Mouse (Mus musculus) CH12.LX (cell line): ENCODE measurements around the gene Amhr2. TPM values are rescaled to one million over a fixed set of nuclear protein-coding genes. Genes with fewer than 3 reads are reported as not detected.
A peak's percentile ranks its signal among the peaks of the same experiment; 100 is the strongest.

ENCODE experiments used
- DNase-seq: peaks from one replicate; pipeline ENCODE4 v3.0.0-alpha.2; 2013; ENCODE audit errors: extremely low read depth
- H3K27ac ChIP-seq: 2 replicates; pipeline ENCODE4 v1.5.1; 2012; ENCODE audit warnings: low read depth, mild to moderate bottlenecking, control low read depth, moderate library complexity; ENCODE audit not compliant: insufficient read depth
- H3K27me3 ChIP-seq: replicated peaks from 2 replicates; pipeline ENCODE3; 2012; ENCODE audit warnings: inconsistent platforms
- H3K36me3 ChIP-seq, 2 experiments: replicated peaks in 1 of 2; 2 replicates each; pipeline versions ENCODE3 to v1.6.1; 2012; ENCODE audit warnings: inconsistent platforms in 1 of 2, low read length in 1 of 2, mild to moderate bottlenecking in 1 of 2, mixed read lengths in 1 of 2, moderate library complexity in 1 of 2; ENCODE audit not compliant: control insufficient read depth in 1 of 2, insufficient read depth in 1 of 2
- H3K4me1 ChIP-seq, 2 experiments: 2 replicates each; pipeline ENCODE4 v1.6.1; 2012; ENCODE audit warnings: inconsistent platforms in 1 of 2, moderate library complexity in 1 of 2; ENCODE audit not compliant: insufficient read depth in 2 of 2, control insufficient read depth in 1 of 2
- H3K4me2 ChIP-seq: 2 replicates; pipeline ENCODE4 v1.6.1; 2012; ENCODE audit warnings: low read depth, mild to moderate bottlenecking, control low read depth; ENCODE audit not compliant: poor library complexity, insufficient read depth, severe bottlenecking
- H3K4me3 ChIP-seq, 3 experiments: fragments of 150-350 bp in 1 of 3; sonication (generic) in 1 of 3; replicated peaks in 1 of 3; 2 replicates each; pipeline versions ENCODE3 to v1.5.1; 2011 to 2012; ENCODE audit warnings: low read depth in 2 of 3, low read length in 2 of 3, mild to moderate bottlenecking in 2 of 3, moderate library complexity in 2 of 3, control low read depth in 1 of 3, improper control_type of control experiment in 1 of 3, inconsistent platforms in 1 of 3, mixed read lengths in 1 of 3; ENCODE audit not compliant: poor library complexity in 1 of 3
- H3K79me2 ChIP-seq: replicated peaks from 2 replicates; pipeline ENCODE4 v1.6.1; 2012; ENCODE audit warnings: mild to moderate bottlenecking, moderate library complexity; ENCODE audit not compliant: control insufficient read depth, poor library complexity, insufficient read depth, severe bottlenecking; ENCODE audit errors: extremely low read depth
- H3K9ac ChIP-seq: 2 replicates; pipeline ENCODE4 v1.6.1; 2012; ENCODE audit warnings: low read depth, mild to moderate bottlenecking, control low read depth, moderate library complexity; ENCODE audit not compliant: insufficient read depth
- H3K9me3 ChIP-seq: replicated peaks from 2 replicates; pipeline ENCODE3; 2012; ENCODE audit warnings: low read length, inconsistent platforms, mixed read lengths
- BHLHE40 ChIP-seq: IDR thresholded peaks from 2 replicates; pipeline ENCODE4 v1.6.1; 2011; ENCODE audit warnings: mild to moderate bottlenecking, low read depth, low read length, improper control_type of control experiment
- CHD1 ChIP-seq: IDR thresholded peaks from 2 replicates; pipeline ENCODE4 v1.6.1; 2012; ENCODE audit warnings: low read depth, low read length, improper control_type of control experiment, inconsistent platforms
- CTCF ChIP-seq, 2 experiments: IDR thresholded peaks in 1 of 2; conservative IDR thresholded peaks in 1 of 2; 2 replicates each; pipeline ENCODE4 v1.5.1; 2011 to 2012; ENCODE audit warnings: low read depth in 2 of 2, low read length in 2 of 2, improper control_type of control experiment in 1 of 2, inconsistent platforms in 1 of 2, mild to moderate bottlenecking in 1 of 2, moderate library complexity in 1 of 2
- E2F4 ChIP-seq: IDR thresholded peaks from 2 replicates; pipeline ENCODE4 v1.6.1; 2011; ENCODE audit warnings: low read depth, low read length, improper control_type of control experiment; ENCODE audit not compliant: insufficient replicate concordance
- HCFC1 ChIP-seq: IDR thresholded peaks from 2 replicates; pipeline ENCODE4 v1.6.1; 2012; ENCODE audit warnings: low read depth, mild to moderate bottlenecking, inconsistent platforms, low read length, improper control_type of control experiment
- IRF4 ChIP-seq: IDR thresholded peaks from 2 replicates; pipeline ENCODE4 v1.6.1; 2014; ENCODE audit warnings: low read depth, mild to moderate bottlenecking, inconsistent platforms, low read length, improper control_type of control experiment
- JUN ChIP-seq: IDR thresholded peaks from 2 replicates; pipeline ENCODE4 v1.6.1; 2011; ENCODE audit warnings: low read depth, mild to moderate bottlenecking, low read length, improper control_type of control experiment, moderate library complexity; ENCODE audit not compliant: insufficient read depth
- JUND ChIP-seq: conservative IDR thresholded peaks from 2 replicates; pipeline ENCODE4 v1.6.1; 2011; ENCODE audit warnings: low read depth, low read length, improper control_type of control experiment
- KAT2A ChIP-seq: IDR thresholded peaks from 2 replicates; pipeline ENCODE4 v1.6.1; 2012; ENCODE audit warnings: low read length, improper control_type of control experiment, inconsistent platforms; ENCODE audit not compliant: insufficient replicate concordance
- MAFK ChIP-seq: IDR thresholded peaks from 2 replicates; pipeline ENCODE4 v1.6.1; 2011; ENCODE audit warnings: low read length, improper control_type of control experiment; ENCODE audit not compliant: insufficient replicate concordance
- MAX ChIP-seq: IDR thresholded peaks from 2 replicates; pipeline ENCODE4 v1.6.1; 2011; ENCODE audit warnings: low read length, improper control_type of control experiment
- MAZ ChIP-seq: IDR thresholded peaks from 2 replicates; pipeline ENCODE4 v1.6.1; 2012; ENCODE audit warnings: low read depth, mild to moderate bottlenecking, inconsistent platforms, low read length, improper control_type of control experiment, moderate library complexity
- MEF2A ChIP-seq: IDR thresholded peaks from 2 replicates; pipeline ENCODE4 v1.6.1; 2014; ENCODE audit warnings: low read depth, mild to moderate bottlenecking, inconsistent platforms, low read length, improper control_type of control experiment, borderline replicate concordance
- MXI1 ChIP-seq: IDR thresholded peaks from 2 replicates; pipeline ENCODE4 v1.6.1; 2011; ENCODE audit warnings: mild to moderate bottlenecking, low read depth, low read length, improper control_type of control experiment
- MYC ChIP-seq: IDR thresholded peaks from 2 replicates; pipeline ENCODE4 v1.6.1; 2011; ENCODE audit warnings: low read depth, mild to moderate bottlenecking, improper control_type of control experiment, low read length
- NELFE ChIP-seq: IDR thresholded peaks from 2 replicates; pipeline ENCODE4 v1.6.1; 2011; ENCODE audit warnings: low read depth, low read length, improper control_type of control experiment
- NRF1 ChIP-seq: IDR thresholded peaks from 2 replicates; pipeline ENCODE4 v1.6.1; 2014; ENCODE audit warnings: low read depth, mild to moderate bottlenecking, inconsistent platforms, low read length, improper control_type of control experiment, moderate library complexity
- PAX5 ChIP-seq: IDR thresholded peaks from 2 replicates; pipeline ENCODE4 v1.6.1; 2012; ENCODE audit warnings: low read length, inconsistent platforms, mixed read lengths
- POLR2A ChIP-seq: IDR thresholded peaks from 2 replicates; pipeline ENCODE4 v1.6.1; 2011; ENCODE audit warnings: low read depth, mild to moderate bottlenecking, improper control_type of control experiment, low read length
- POLR2AphosphoS2 ChIP-seq: IDR thresholded peaks from 2 replicates; pipeline ENCODE4 v1.6.1; 2011; ENCODE audit warnings: low read depth, low read length, improper control_type of control experiment
- RAD21 ChIP-seq: IDR thresholded peaks from 2 replicates; pipeline ENCODE4 v1.6.1; 2011; ENCODE audit warnings: low read depth, mild to moderate bottlenecking, low read length, improper control_type of control experiment, moderate library complexity
- RCOR1 ChIP-seq: conservative IDR thresholded peaks from 2 replicates; pipeline ENCODE4 v1.6.1; 2012; ENCODE audit warnings: low read depth, mild to moderate bottlenecking, inconsistent platforms, low read length, improper control_type of control experiment
- SIN3A ChIP-seq: IDR thresholded peaks from 2 replicates; pipeline ENCODE4 v1.6.1; 2012; ENCODE audit warnings: low read length, improper control_type of control experiment, inconsistent platforms
- SMC3 ChIP-seq: IDR thresholded peaks from 2 replicates; pipeline ENCODE4 v1.6.1; 2011; ENCODE audit warnings: low read depth, low read length, improper control_type of control experiment
- TBP ChIP-seq: conservative IDR thresholded peaks from 2 replicates; pipeline ENCODE4 v1.6.1; 2011; ENCODE audit warnings: low read depth, low read length, improper control_type of control experiment
- UBTF ChIP-seq: IDR thresholded peaks from 2 replicates; pipeline ENCODE4 v1.6.1; 2012; ENCODE audit warnings: low read depth, mild to moderate bottlenecking, inconsistent platforms, low read length, improper control_type of control experiment, moderate library complexity
- USF1 ChIP-seq: IDR thresholded peaks from 2 replicates; pipeline ENCODE4 v1.6.1; 2014; ENCODE audit warnings: low read depth, mild to moderate bottlenecking, inconsistent platforms, low read length, improper control_type of control experiment
- ZC3H11A ChIP-seq: IDR thresholded peaks from 2 replicates; pipeline ENCODE4 v1.6.1; 2012; ENCODE audit warnings: low read depth, mild to moderate bottlenecking, inconsistent platforms, low read length, improper control_type of control experiment
- dilution Hi-C: fragments of 300-500 bp; cut with MboI; formaldehyde crosslinking; loops from 2 replicates; pipeline ENCODE4 v1.14.3; 2020; ENCODE audit warnings: low sequenced_read_pairs; ENCODE audit not compliant: extremely low pct_unique_long_range_greater_than_20kb, extremely low pct_ligation_motif_present
- in situ Hi-C: fragments of 300-500 bp; cut with MboI; formaldehyde crosslinking; loops from 3 replicates; pipeline ENCODE4 v1.14.3; 2019; ENCODE audit warnings: low sequenced_read_pairs, low pct_ligation_motif_present, low pct_unique_long_range_greater_than_20kb, mixed read lengths
- polyA plus RNA-seq: library from polyadenylated mRNA; unstranded; fragments of >175 nt; gene quantifications from 2 replicates; pipeline ENCODE4 v1.2.1, GENCODE M21; 2012; ENCODE audit warnings: low read depth; ENCODE audit not compliant: insufficient read length
- total RNA-seq, 2 experiments: library from RNA; depleted of rRNA; stranded (reverse); fragments of 300-350 nt in 1 of 2; fragments of >200 nt in 1 of 2; gene quantifications; 2 replicates each; pipeline ENCODE4 v1.2.3; 2012 to 2014

The Amhr2 gene
- total and polyA plus RNA-seq, 3 experiments, result not detected

- no peaks in the 10 kb centered on the region for H3K27me3 ChIP-seq
- H3K9ac ChIP-seq, result no peak overlapping the region
- no peak overlapping the region for H3K27ac ChIP-seq
- H3K79me2 ChIP-seq, result peaks cover 3% of the 10 kb centered on the region
- no peak overlapping the region for H3K4me3 ChIP-seq
- no peak overlapping the region for H3K4me2 ChIP-seq
- peaks cover 0 to under 1% of the 10 kb centered on the region in 2 experiments for H3K36me3 ChIP-seq
- in situ Hi-C loops, result no loop called here
- dilution Hi-C loops, result no loop called here
- peaks cover 5 to 28% of the 10 kb centered on the region in 2 experiments; a peak in 3 of 4 replicates for H3K4me1 ChIP-seq
- TF ChIP-seq MAFK (no peak), MAZ (no peak)
- TF ChIP-seq, all 38 proteins: peak for 0
- no peaks in the 10 kb centered on the region for H3K9me3 ChIP-seq
- no peak for DNase-seq
Observed at GRCm38 (mm10) chr15:102402210-102402609, 43.0 kb upstream of the Amhr2 start.

GRCm38 (mm10) chr15:102404608-102405488 lies 40.3 kb upstream of the Amhr2 start:
- H3K27ac ChIP-seq, result peak overlapping the region; percentile 95
- H3K79me2 ChIP-seq, result peaks cover 26% of the 10 kb centered on the region
- peak overlapping the region; percentile 66 for H3K9ac ChIP-seq
- no peaks in the 10 kb centered on the region for H3K9me3 ChIP-seq
- H3K27me3 ChIP-seq, result no peaks in the 10 kb centered on the region
- dilution Hi-C loops, result no loop called here
- peaks cover 20 to 26% of the 10 kb centered on the region in 2 experiments for H3K36me3 ChIP-seq
- in situ Hi-C loops, result no loop called here
- peak overlapping the region; percentile 64 to 80 (median 64) for H3K4me3 ChIP-seq
- TF ChIP-seq RCOR1 (peak; percentile 81; the same call in 1 of the 2 replicates), RAD21 (no peak; the same call in 1 of the 2 replicates), HCFC1 (no peak), MXI1 (no peak; the same call in 1 of the 2 replicates), BHLHE40 (peak; percentile 47; the same call in 1 of the 2 replicates), SMC3 (no peak), KAT2A (no peak), MAX (no peak; the same call in 1 of the 2 replicates), CHD1 (peak; percentile 92; the same call in 1 of the 2 replicates), CTCF (conservative IDR thresholded peaks at IDR 0.05 in 1 of 2, IDR thresholded peaks at IDR 0.05 in 1 of 2; ENCODE audit: low read depth in 2 of 2, low read length in 2 of 2) (peak in 1 of 2 experiments; percentile 35; a peak in 2 of 4 replicates), MYC (peak; percentile 82; the same call in 1 of the 2 replicates), E2F4 (0 out of 2 replicates have a peak, but pooled peaks have one; percentile 38), ZC3H11A (no peak), NELFE (no peak), POLR2AphosphoS2 (peak; percentile 76), PAX5 (no peak), MAFK (no peak), POLR2A (no peak), IRF4 (peak; percentile 42; the same call in 1 of the 2 replicates), USF1 (no peak), MEF2A (peak; percentile 76; the same call in 1 of the 2 replicates), TBP (no peak), JUND (no peak), NRF1 (peak; percentile 62), UBTF (peak; percentile 86), SIN3A (peak; percentile 84), JUN (no peak)
- TF ChIP-seq, all 38 proteins: peak for 12
- H3K4me1 ChIP-seq, result peaks cover 22 to 43% of the 10 kb centered on the region in 2 experiments
- peak overlapping the region; percentile 30; the same call in 1 of the 2 replicates for H3K4me2 ChIP-seq
- peak; percentile 88 for DNase-seq
